Mouse (Mus musculus) heart, adult 18-20 months (tissue): ENCODE measurements around the gene Sntb2. TPM values are rescaled to one million over a fixed set of nuclear protein-coding genes. Genes with fewer than 3 reads are reported as not detected.

Source experiments
- DNase-seq, 2 experiments: peaks; one replicate each; pipeline ENCODE4 v3.0.0; 2021 to 2022; ENCODE audit warnings: mixed read lengths in 1 of 2
- total RNA-seq, 2 experiments: library from RNA; stranded (reverse); gene quantifications; 2 replicates each; pipeline ENCODE4 v1.2.3; 2021

The Sntb2 gene
- total RNA-seq, 2 experiments from 2014 or later = 9.6 to 9.7 TPM

GRCm38 (mm10) chr8:106929155-106929913 lies 6.2 kb upstream of the Sntb2 start:
- DNase-seq = peak; percentile 79 to 85

DNA sequence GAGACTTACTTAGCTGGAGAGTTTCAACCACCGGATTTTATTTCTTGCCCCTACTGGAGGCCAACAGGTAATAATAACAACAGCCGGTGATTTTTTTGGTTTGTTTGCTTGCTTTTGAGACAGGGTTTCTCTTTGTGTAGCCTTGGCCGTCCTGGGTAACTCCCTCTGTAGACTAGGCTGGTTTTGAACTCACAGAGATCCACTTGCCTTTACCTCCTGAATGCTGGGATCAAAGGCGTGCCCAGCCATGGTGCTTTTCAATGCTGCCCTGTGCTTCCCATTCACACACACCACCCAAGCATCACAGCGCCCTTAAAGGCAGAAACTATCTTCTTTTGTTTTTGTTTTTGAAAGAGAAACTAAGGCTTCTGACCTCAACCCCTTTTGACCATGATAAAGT lies 5.6 kb upstream of the Sntb2 start:
- no peak for DNase-seq

DNA sequence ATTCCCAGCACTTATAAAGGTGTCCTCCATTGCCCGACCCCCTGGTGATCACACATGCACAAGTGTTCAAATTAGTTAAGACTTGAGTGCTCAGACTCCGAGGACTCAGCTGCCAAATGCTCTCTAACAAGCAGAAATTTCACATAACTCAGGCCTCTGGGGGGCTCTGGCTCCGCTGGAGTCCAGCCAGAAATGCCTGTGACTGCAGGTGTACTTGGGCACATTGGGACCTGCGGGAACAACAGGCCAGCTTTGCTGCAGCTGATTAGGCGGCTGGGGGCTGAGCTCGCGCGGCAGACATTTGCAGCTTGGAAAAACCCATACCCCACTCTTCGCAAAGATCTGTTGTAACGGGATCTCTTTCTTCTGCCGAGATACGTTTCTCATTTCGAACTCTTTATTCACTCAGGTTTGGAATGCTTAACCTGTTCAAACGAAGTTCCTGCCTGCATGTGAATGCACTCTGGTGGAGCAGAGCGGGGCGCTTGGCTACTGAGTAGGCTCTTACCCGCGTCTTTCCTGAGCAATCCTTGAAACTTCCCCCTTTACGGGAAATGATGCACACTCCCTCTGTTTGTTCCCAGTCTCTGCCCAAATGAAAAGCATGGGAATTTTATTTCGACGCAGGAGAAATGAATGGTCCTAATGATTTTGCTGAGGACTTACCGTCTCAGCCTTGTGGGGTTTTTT lies 3.0 kb upstream of the Sntb2 start:
- DNase-seq = peak; percentile 30 to 54

- DNase-seq = no peak
Observed at GRCm38 (mm10) chr8:106933506-106934143, 1.9 kb upstream of the Sntb2 start.

DNA sequence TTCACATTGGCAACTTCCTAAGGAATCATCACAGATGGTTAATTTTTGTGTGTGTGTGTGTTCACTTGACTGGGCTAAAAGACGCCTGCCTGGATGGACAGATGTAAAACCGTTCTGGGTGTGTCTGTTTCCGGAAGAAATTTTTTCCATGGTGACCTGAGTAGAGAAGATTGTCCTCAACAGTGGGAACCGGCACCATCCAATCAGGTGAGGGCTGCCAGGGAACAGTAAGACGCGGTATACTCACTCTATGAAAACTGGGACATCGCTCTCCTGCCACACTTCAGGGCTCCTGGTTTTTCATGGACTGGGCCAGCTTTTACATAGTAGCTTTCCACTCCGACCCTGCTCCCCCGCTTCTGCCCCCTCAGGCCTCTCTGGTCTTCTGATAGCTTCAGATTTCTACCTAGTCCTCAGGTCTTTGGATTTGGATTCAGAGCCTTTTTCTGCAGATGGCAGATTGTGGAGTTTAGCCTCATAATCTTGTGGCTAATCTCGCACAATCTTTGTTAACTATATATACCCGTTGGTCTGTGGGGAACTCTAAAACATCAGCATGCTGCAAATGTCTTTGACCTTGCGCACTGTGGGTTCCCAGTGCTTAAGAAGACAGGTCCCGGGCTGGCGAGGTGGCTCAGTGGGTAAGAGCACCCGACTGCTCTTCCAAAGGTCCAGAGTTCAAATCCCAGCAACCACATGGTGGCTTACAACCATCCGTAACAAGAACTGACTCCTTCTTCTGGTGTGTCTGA lies 1.1 kb upstream of the Sntb2 start:
- DNase-seq = no peak

DNA sequence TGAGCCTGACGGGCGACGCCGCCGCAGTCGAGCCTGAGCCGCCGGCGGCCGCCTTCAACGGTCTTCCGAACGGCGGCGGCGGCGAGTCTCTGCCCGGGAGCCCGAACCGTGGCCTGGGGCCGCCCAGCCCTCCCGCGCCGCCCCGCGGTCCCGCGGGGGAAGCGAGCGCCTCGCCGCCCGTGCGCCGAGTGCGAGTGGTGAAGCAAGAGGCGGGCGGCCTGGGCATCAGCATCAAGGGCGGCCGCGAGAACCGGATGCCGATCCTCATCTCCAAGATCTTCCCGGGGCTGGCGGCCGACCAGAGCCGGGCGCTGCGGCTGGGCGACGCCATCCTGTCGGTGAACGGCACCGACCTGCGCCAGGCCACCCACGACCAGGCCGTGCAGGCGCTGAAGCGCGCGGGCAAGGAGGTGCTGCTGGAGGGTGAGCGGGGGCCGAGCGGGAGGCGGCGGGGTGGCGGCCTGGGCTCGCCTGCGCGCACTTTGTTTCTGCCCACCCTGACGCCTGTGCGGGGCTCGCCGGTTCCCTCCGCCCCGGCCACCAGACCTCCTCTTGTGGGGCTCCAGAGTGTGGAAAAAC lies 438 bp downstream of the Sntb2 start:
- peak in 1 of 2 experiments; percentile 62 for DNase-seq

DNA sequence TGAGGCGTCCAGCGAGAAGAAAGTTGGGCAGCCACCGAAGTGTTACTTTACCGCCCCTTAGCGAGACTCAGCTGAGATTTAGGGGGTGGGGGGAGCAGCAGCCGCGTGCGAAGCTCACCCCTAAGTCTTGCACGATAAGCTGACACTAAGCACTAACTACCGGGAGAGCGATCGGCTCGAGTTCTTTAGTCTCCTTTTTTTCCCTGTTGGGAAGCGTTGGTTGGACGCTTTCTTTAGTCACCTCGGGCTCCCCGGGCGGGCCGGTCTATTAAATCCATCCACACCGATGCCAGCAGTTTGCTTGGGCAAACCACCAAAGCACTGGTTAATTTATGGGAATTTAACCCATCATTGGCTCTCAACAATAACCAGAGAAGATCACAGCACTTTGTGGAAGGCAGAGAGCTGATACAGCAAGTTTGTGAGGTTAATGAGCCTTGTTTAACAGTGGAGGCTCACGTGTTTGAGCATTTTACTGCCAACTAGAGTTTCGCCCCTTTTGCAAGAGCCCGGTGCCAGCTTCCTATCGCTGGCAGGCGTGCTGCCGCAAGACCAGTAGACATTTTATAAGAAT lies 1.0 kb downstream of the Sntb2 start:
- peak; percentile 48 to 75 for DNase-seq

GRCm38 (mm10) chr8:106937081-106937800 lies 1.7 kb downstream of the Sntb2 start:
- peak in 1 of 2 experiments; percentile 36 for DNase-seq

DNA sequence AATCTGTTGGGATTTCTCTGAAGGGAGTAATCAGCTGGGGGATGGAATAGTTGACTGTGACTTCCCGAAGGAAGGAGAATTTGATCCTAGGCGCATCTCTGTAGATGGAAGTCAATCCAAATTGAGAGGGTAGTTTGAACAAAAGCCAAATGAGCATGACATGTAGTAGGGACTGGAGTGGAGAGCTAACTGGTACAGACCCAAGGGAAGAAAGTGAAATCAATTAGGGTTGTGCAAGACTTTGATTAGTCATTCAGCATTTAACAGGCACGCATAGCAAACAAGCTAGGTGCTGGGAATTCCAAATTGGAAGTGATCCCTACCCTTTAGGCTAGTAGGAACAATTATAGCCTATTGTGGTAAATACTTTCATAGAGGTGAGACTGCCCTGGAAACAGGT lies 6.3 kb downstream of the Sntb2 start:
- peak; percentile 43 for DNase-seq

GRCm38 (mm10) chr8:106943874-106944418 lies 8.4 kb downstream of the Sntb2 start:
- peak in 1 of 2 experiments; percentile 22 for DNase-seq

GRCm38 (mm10) chr8:106944756-106945155 lies 9.2 kb downstream of the Sntb2 start:
- peak; percentile 75 to 86 for DNase-seq

GRCm38 (mm10) chr8:106948678-106949243 lies 13.2 kb downstream of the Sntb2 start:
- DNase-seq = no peak

- DNase-seq = no peak
Observed at GRCm38 (mm10) chr8:106951707-106952106, 16.2 kb downstream of the Sntb2 start.

- peak in 1 of 2 experiments; percentile 34 for DNase-seq
Observed at GRCm38 (mm10) chr8:106953571-106953970, 18.0 kb downstream of the Sntb2 start.

- no peak for DNase-seq
Observed at GRCm38 (mm10) chr8:106957086-106957485, 21.5 kb downstream of the Sntb2 start.

DNA sequence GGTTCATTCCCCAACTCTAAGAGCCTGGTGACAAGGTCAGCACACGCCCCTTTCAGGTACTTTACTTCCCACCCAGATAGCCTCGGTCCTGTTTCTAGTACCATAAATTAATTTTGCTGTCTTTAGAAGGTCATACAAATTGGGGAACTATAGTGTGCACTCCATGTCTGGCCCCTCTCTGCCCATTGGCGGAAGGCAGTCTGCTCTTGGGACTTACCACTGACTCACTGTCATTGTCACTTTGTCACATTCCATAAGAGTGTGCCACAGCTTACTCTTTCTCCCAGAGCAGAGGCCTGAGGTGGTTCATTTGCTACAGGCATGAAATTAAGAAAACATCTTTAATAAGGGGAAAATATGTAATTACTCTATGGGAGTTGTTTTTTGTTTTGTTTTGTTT lies 22.7 kb downstream of the Sntb2 start:
- DNase-seq = no peak

DNA sequence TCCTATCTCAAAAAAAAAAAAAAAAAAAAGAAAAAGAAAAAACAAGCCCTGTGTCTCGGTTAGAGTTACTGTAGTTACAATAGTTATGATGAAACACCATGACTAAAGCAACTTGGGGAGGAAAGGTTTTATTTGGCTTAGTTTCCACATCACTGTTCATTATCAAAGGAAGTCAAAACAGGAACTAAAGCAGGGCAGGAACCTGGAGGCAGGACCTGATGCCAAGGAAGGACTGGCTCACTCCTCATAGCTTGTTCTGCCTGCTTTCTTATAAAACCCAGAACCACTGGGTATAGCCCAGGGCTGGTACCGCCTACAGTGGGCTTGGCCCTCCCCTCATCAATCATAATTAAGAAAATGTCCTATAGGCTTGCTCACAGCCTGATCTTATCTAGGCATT lies 24.1 kb downstream of the Sntb2 start:
- no peak for DNase-seq

- DNase-seq = peak; percentile 37 to 42
Observed at GRCm38 (mm10) chr8:106962322-106962721, 26.8 kb downstream of the Sntb2 start.

GRCm38 (mm10) chr8:106963365-106963764 lies 27.8 kb downstream of the Sntb2 start:
- DNase-seq = no peak

DNA sequence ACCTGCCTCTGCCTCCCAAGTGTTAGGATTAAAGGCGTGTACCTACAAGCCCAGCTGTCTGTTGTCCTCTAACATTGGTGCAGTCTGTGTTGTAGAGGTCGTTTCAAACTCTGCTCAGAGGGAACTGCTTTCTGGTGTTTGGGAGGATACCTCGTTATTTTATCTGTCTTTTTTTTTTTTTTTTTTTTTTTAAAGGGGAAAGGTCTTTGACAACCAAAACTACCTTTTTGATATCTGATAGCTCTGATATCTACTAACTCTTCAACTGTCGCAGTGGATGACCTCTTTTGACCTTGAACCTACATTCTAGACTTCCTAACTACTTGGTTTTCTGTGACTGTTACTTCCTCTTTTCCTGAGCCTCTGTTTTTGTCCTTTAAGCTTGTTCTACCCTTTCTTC lies 29.0 kb downstream of the Sntb2 start:
- DNase-seq = no peak
